ENCODE assay signal across 9 mouse cellular contexts in the genomic region with DNA sequence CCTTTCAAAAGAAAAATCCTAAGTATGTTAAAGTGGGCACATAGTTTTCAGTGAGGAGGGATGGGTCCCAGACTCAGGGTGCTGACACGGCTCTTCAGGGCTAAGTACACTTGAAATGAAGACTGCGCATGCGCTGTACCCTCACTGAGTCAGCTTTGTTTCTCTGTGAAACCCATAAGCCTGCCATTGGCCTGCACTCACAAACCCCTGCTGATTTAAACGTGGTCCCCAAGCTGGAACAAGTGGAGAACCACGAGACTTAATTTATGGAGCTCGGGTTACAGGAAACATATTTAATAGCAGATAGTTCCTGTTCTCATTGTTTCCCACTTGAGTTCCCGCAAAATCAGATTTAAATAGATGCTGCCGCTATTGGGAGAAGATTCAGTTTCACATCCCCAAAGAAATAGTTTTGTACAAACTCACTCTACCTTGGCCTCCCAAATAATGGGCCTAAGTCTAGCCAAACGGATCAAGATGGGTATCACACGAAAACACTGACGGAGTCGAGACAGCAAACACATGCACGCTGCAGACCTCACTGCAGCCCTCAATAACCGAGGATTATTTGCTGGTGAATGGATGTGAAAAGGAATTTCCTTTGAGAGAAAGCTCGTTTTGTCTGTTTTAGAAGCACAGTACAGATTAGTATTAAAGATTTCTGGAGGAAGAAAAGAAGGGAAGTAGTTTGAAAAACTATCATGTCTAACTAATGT. TPM values are rescaled to one million over a fixed set of nuclear protein-coding genes. Genes with fewer than 3 reads are reported as not detected.
DNase-seq lines count a peak whose midpoint lies in the region; ATAC-seq and TF ChIP-seq lines count a peak whose summit lies in the region.
"Had no signal": no experiment of that assay in that cellular context is flagged by ENCODE, and none has a peak within 500 bp of the region (broad histone marks: within the 10 kb centered on the region; RNA-seq: fewer than 3 reads in every experiment).

No protein-coding gene starts in this region.

- no peak for TF ChIP-seq CTCF in lung, embryonic 14.5 days (IDR thresholded peaks at IDR 0.05; ENCODE audit: low read depth)

- no peak overlapping the region for H3K4me2 ChIP-seq in hindbrain, embryonic 11.5 days (replicated peaks; ENCODE audit: low read depth, low read length)
- no peak overlapping the region for H3K4me2 ChIP-seq in hindbrain, embryonic 13.5 days
- H3K4me2 ChIP-seq in embryonic facial prominence, embryonic 15.5 days (replicated peaks), result no peak overlapping the region
- no peak overlapping the region for H3K4me2 ChIP-seq in lung, embryonic 14.5 days
- H3K4me2 ChIP-seq in hindbrain, embryonic 16.5 days (ENCODE audit: low read length), result no peak overlapping the region

- H3K36me3 ChIP-seq in hindbrain, embryonic 11.5 days (ENCODE audit: control insufficient read depth, insufficient read depth, low read length), result no peaks in the 10 kb centered on the region
- no peaks in the 10 kb centered on the region for H3K36me3 ChIP-seq in hindbrain, embryonic 13.5 days
- H3K36me3 ChIP-seq in embryonic facial prominence, embryonic 15.5 days, result no peaks in the 10 kb centered on the region
- H3K36me3 ChIP-seq in lung, embryonic 14.5 days (ENCODE audit: insufficient read depth), result no peaks in the 10 kb centered on the region
- H3K36me3 ChIP-seq in hindbrain, embryonic 16.5 days (ENCODE audit: control insufficient read depth, insufficient read depth, low read length), result no peaks in the 10 kb centered on the region

- H3K9me3 ChIP-seq in hindbrain, embryonic 11.5 days (ENCODE audit: control insufficient read depth, low read length), result no peaks in the 10 kb centered on the region
- H3K9me3 ChIP-seq in hindbrain, embryonic 13.5 days, result no peaks in the 10 kb centered on the region
- H3K9me3 ChIP-seq in embryonic facial prominence, embryonic 15.5 days (replicated peaks), result no peaks in the 10 kb centered on the region
- no peaks in the 10 kb centered on the region for H3K9me3 ChIP-seq in lung, embryonic 14.5 days (ENCODE audit: low read depth, low read length)
- H3K9me3 ChIP-seq in hindbrain, embryonic 16.5 days (ENCODE audit: control insufficient read depth, low read length), result no peaks in the 10 kb centered on the region

- ATAC-seq in hindbrain, embryonic 11.5 days (ENCODE audit: low FRiP score), result no peak
- ATAC-seq in hindbrain, embryonic 13.5 days (ENCODE audit: low FRiP score), result no peak
- peak; percentile 39; the same call in 1 of the 2 replicates for ATAC-seq in embryonic facial prominence, embryonic 15.5 days (ENCODE audit: insufficient number of reproducible peaks, low FRiP score, low TSS enrichment, low read depth)
- ATAC-seq in lung, embryonic 14.5 days (ENCODE audit: insufficient read depth), result peak; percentile 83; the same call in 1 of the 2 replicates
- no peak for ATAC-seq in hindbrain, embryonic 16.5 days
- ATAC-seq: Patski had no signal

- no peak overlapping the region for H3K27ac ChIP-seq in hindbrain, embryonic 11.5 days (ENCODE audit: low read depth, low read length)
- H3K27ac ChIP-seq in hindbrain, embryonic 13.5 days, result no peak overlapping the region
- H3K27ac ChIP-seq in embryonic facial prominence, embryonic 15.5 days (replicated peaks), result 0 out of 2 replicates have a peak overlapping the region, but pooled peaks have one; percentile 51
- no peak overlapping the region for H3K27ac ChIP-seq in lung, embryonic 14.5 days (ENCODE audit: low read depth)
- H3K27ac ChIP-seq in hindbrain, embryonic 16.5 days (ENCODE audit: low read depth, low read length), result no peak overlapping the region

- no peak overlapping the region for H3K9ac ChIP-seq in hindbrain, embryonic 11.5 days (ENCODE audit: low read depth, low read length)
- no peak overlapping the region for H3K9ac ChIP-seq in hindbrain, embryonic 13.5 days
- H3K9ac ChIP-seq in embryonic facial prominence, embryonic 15.5 days, result no peak overlapping the region
- no peak overlapping the region for H3K9ac ChIP-seq in lung, embryonic 14.5 days
- H3K9ac ChIP-seq in hindbrain, embryonic 16.5 days (ENCODE audit: low read depth, low read length), result no peak overlapping the region

- 71% methylated on average over 15 of the region's 15 CpGs for WGBS in hindbrain, embryonic 11.5 days
- 61% methylated on average over 15 of the region's 15 CpGs for WGBS in hindbrain, embryonic 13.5 days
- whole genome bisulfite sequencing in embryonic facial prominence, embryonic 15.5 days, result 38% methylated on average over 15 of the region's 15 CpGs
- 57% methylated on average over 15 of the region's 15 CpGs for WGBS in lung, embryonic 14.5 days
- WGBS in hindbrain, embryonic 16.5 days, result 51% methylated on average over 15 of the region's 15 CpGs

- H3K4me1 ChIP-seq in hindbrain, embryonic 11.5 days (replicated peaks; ENCODE audit: control insufficient read depth, insufficient read depth, low read length), result no peaks in the 10 kb centered on the region
- H3K4me1 ChIP-seq in hindbrain, embryonic 13.5 days (replicated peaks), result no peaks in the 10 kb centered on the region
- H3K4me1 ChIP-seq in embryonic facial prominence, embryonic 15.5 days, result peaks cover 5% of the 10 kb centered on the region; the same call in 1 of the 2 replicates
- no peaks in the 10 kb centered on the region for H3K4me1 ChIP-seq in lung, embryonic 14.5 days (ENCODE audit: insufficient read depth)
- H3K4me1 ChIP-seq in hindbrain, embryonic 16.5 days (ENCODE audit: control insufficient read depth, insufficient read depth, low read depth, low read length), result no peaks in the 10 kb centered on the region

- H3K4me3 ChIP-seq in hindbrain, embryonic 11.5 days (ENCODE audit: low read depth, low read length), result no peak overlapping the region
- no peak overlapping the region for H3K4me3 ChIP-seq in hindbrain, embryonic 13.5 days
- H3K4me3 ChIP-seq in embryonic facial prominence, embryonic 15.5 days (replicated peaks), result no peak overlapping the region
- H3K4me3 ChIP-seq in lung, embryonic 14.5 days (ENCODE audit: low read depth, low read length), result no peak overlapping the region
- H3K4me3 ChIP-seq in hindbrain, embryonic 16.5 days (ENCODE audit: low read length), result no peak overlapping the region

- DNase-seq in hindbrain, embryonic 11.5 days (ENCODE audit: low spot score), result peak; percentile 2
- peak; percentile 65 for DNase-seq in kidney, postnatal 10 days
- peak; percentile 76 for DNase-seq in lung, embryonic 14.5 days
- peak; percentile 10 for DNase-seq in skeletal muscle tissue, adult 2 months (ENCODE audit: low read depth, low spot score)
- DNase-seq in adrenal gland, adult (ENCODE audit: inconsistent age in 2 of 2, low spot score in 1 of 2), result no peak

- no peaks in the 10 kb centered on the region for H3K27me3 ChIP-seq in hindbrain, embryonic 11.5 days (ENCODE audit: control insufficient read depth, insufficient read depth, low read length)
- no peaks in the 10 kb centered on the region for H3K27me3 ChIP-seq in hindbrain, embryonic 13.5 days
- no peaks in the 10 kb centered on the region for H3K27me3 ChIP-seq in embryonic facial prominence, embryonic 15.5 days
- H3K27me3 ChIP-seq in lung, embryonic 14.5 days (ENCODE audit: insufficient read depth, low read length), result no peaks in the 10 kb centered on the region
- H3K27me3 ChIP-seq in hindbrain, embryonic 16.5 days (replicated peaks; ENCODE audit: control insufficient read depth, insufficient read depth, low read length), result no peaks in the 10 kb centered on the region

RNA-seq across cellular contexts. Expression of gene Lgr5, which starts 36.5 kb away (rescaled TPM):
- 6.4 and 6.7 TPM in 2 replicates for polyA plus RNA-seq in hindbrain, embryonic 11.5 days (2014; fragmentation: Nextera tagmentation; extraction: Ambion mirVana)
- 3.0 and 4.1 TPM in 2 replicates for polyA plus RNA-seq in hindbrain, embryonic 13.5 days (2015; fragmentation: Nextera tagmentation; extraction: Ambion mirVana)
- 12.2 and 14.5 TPM in 2 replicates for polyA plus RNA-seq in embryonic facial prominence, embryonic 15.5 days (2015; fragmentation: Nextera tagmentation; extraction: Ambion mirVana)
- 2.4 and 3.5 TPM in 2 replicates for polyA plus RNA-seq in lung, embryonic 14.5 days (2014; fragmentation: Nextera tagmentation; extraction: Ambion mirVana)
- 2.7 and 2.8 TPM in 2 replicates for polyA plus RNA-seq in hindbrain, embryonic 16.5 days (2015; fragmentation: Nextera tagmentation; extraction: Ambion mirVana)
- polyA plus RNA-seq: Patski had no signal

RNA-seq across cellular contexts. Expression of gene A930009A15Rik, which starts 54.3 kb away (rescaled TPM):
- 0.35 and 0.40 TPM in 2 replicates for polyA plus RNA-seq in hindbrain, embryonic 11.5 days (2014; fragmentation: Nextera tagmentation; extraction: Ambion mirVana)
- 0.39 and 1.0 TPM in 2 replicates for polyA plus RNA-seq in hindbrain, embryonic 13.5 days (2015; fragmentation: Nextera tagmentation; extraction: Ambion mirVana)
- polyA plus RNA-seq in embryonic facial prominence, embryonic 15.5 days (2015; fragmentation: Nextera tagmentation; extraction: Ambion mirVana), result not detected in 2 replicates
- not detected in 2 replicates for polyA plus RNA-seq in lung, embryonic 14.5 days (2014; fragmentation: Nextera tagmentation; extraction: Ambion mirVana)
- polyA plus RNA-seq in hindbrain, embryonic 16.5 days (2015; fragmentation: Nextera tagmentation; extraction: Ambion mirVana), result 1.00 and 1.6 TPM in 2 replicates
- polyA plus RNA-seq: Patski had no signal

Comparison
In these comparisons a context has a peak if more than half of its experiments do, and no peak if none do; other contexts are left out.
1. ATAC-seq: peak in embryonic facial prominence, embryonic 15.5 days (single experiment) and lung, embryonic 14.5 days (single experiment); none in hindbrain, embryonic 11.5 days (single experiment), hindbrain, embryonic 13.5 days (single experiment) and hindbrain, embryonic 16.5 days (single experiment).
2. DNase-seq: peak in hindbrain, embryonic 11.5 days (single experiment), kidney, postnatal 10 days (single experiment), lung, embryonic 14.5 days (single experiment) and skeletal muscle tissue, adult 2 months (single experiment); none in adrenal gland, adult (0 of 2).